Mouse (Mus musculus) heart, adult 18-20 months (tissue): ENCODE results near the gene Btbd35f9. TPM values are rescaled to one million over a fixed set of nuclear protein-coding genes. Genes with fewer than 3 reads are reported as not detected.
"Not testable (repeated sequence)": the region's sequence is repeated elsewhere in the genome, so short reads cannot be mapped to it uniquely, and the experiment has no call there.

Experiments
- DNase-seq, 2 experiments: peaks; one replicate each; pipeline ENCODE4 v3.0.0; 2021 to 2022; ENCODE audit warnings: mixed read lengths in 1 of 2
- long read RNA-seq, 2 experiments: library from polyadenylated mRNA; stranded (forward); transcript quantifications; one replicate each; pipeline ENCODE4 v2.0.0; 2021
- total RNA-seq, 2 experiments: library from RNA; stranded (reverse); gene quantifications; 2 replicates each; pipeline ENCODE4 v1.2.3; 2021

The Btbd35f9 gene
- total RNA-seq, result not detected
- long read RNA-seq, experiment 1, result 0 reads
- long read RNA-seq, experiment 2, result 0 reads

DNA sequence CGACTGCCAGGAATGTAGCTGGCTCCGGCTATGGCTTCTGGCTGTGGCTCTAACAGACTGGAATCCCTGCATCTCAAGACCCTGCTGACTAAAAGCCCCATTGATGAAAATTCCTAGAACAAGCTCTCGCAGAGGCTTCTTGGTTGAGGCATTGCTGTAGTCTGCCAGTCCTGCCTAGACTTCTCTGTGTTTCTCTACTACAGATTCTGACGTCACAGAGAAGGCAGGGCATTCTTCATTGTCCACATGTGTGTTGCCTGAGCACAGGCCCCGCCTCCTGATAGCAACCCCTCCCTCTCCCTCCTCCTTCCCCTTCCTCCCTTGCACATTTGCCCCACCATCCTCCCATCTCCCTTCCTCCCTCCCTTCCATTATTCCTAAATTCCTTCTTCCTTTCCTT is at the start of gene Btbd35f9:
Btbd35f9 (minus strand) TSS at position 101 of the 400 bp plus-strand sequence.
- not testable (repeated sequence) for DNase-seq

Other genes with a start within 250 kb of the Btbd35f9 start
- not detected for gene Btbd35f6, start 205.0 kb downstream of the Btbd35f9 start, total RNA-seq
- not detected for gene Gm21870, start 174.7 kb downstream of the Btbd35f9 start, total RNA-seq
- not detected for gene Spin2g, start 77.2 kb upstream of the Btbd35f9 start, total RNA-seq